Mouse (Mus musculus): ENCODE measurements around the gene Ttc28.

- TF ChIP-seq CTCF (IDR thresholded peaks at IDR 0.05; ENCODE audit: insufficient read depth, low read length) (no peak), POLR2A (IDR thresholded peaks at IDR 0.05; ENCODE audit: borderline replicate concordance, extremely low read depth, low read depth, low read length) (no peak)
Measured at GRCm38 (mm10) chr5:111096750-111097149, 217.1 kb downstream of the Ttc28 start.
